Mouse (Mus musculus): Measurements from ENCODE around the gene Smyd5.

DNA sequence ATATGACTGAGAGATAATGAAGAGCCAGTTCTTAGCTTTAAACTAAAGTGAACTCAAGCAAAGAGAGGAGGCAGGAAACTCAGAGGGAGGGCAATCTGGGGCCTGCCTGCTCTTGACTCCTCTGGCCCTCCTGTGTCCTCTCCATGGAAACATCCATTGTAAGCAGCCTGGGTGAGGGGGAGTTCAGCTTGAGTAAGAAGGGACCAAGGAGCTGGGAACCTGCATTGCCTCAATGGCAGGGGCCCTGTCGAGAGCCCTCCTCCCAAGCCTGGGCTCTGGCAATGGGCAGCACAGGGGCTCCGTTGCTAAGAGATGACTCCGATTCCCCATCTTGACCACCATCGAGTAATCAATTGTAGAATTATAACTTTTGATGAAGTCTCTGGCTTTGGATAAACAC, 56.7 kb downstream of the Smyd5 start:
- TF ChIP-seq CTCF (IDR thresholded peaks at IDR 0.05; ENCODE audit: low read depth) (no peak), EP300 (IDR thresholded peaks at IDR 0.05; ENCODE audit: low read depth) (no peak)

All from heart, postnatal 0 days (tissue).